Mouse (Mus musculus): ENCODE measurements around the gene Mrgprg.

Gene Mrgprg

DNA sequence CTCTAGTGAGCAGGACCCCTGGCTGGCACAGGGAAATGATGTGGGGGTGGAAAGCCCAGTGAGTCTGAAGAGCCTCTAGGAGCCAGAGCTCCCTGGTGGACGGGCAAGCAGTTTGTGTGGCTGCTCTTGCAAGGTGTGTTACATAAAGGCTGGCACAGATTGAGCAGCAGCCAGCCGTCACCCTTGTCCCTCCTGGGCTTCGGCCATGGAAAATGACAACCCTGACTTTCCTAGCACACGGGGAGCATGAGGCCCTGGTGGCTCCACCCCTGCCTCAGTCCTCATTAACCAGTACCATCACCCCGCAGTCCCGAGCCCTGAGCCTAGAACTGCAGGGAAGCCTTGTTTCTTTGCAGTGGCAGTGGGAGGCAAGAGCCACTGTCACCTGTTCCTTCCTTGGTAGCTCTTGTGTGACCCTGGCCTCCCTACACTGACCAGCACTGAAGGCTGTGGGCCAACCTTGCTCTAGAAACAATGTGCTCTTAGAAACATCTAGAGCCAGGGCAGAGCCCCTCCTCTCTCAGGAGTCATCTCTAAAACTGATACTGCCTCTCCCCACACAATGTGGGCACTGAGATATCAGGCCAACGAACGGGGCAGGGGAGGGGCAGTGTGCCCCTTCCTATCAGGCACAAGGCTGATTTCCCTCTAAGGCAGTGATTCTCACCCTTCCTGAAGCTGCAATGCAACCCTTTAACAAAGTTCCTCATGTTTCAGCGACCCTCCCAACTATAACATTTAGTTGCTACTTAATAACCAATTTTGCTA, 11.3 kb downstream of the Mrgprg start:
- no peak for DNase-seq (ENCODE audit: low read depth)

DNA sequence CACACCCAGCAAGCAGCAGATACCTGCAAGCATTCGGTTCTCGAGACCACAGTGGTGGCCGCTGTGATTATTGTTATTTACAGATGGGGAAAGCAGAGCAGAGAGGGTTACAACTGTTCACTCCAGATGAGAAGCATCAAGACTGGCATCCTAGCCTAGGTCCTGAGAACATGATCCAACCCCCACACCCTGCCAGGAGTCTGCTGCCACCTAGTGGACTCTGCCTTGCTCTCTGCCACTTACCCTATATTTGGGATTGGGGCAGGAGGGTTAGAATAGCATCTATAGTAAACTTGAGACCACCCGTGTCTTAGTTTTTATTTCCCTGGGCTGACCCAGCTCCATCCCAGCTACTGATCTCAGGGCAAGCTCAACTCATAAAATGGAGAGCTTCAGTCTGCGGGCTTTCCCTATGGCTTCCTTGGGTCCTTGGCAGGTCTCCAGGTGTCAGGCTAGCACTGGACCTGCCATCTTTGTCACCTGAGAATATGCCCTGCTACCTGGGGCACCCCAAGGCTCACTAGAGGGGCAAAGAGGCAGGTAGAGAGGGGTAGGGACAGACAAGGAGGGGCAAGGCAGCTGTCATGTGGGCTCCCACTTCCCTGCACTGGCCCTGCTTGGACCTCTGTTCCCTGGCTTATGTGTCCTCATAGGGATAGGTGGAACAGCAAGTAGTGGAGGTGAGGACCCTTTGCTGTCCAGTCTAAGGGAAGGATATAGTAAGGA, 12.6 kb downstream of the Mrgprg start:
- peak; percentile 79 for DNase-seq (ENCODE audit: low read depth)

DNA sequence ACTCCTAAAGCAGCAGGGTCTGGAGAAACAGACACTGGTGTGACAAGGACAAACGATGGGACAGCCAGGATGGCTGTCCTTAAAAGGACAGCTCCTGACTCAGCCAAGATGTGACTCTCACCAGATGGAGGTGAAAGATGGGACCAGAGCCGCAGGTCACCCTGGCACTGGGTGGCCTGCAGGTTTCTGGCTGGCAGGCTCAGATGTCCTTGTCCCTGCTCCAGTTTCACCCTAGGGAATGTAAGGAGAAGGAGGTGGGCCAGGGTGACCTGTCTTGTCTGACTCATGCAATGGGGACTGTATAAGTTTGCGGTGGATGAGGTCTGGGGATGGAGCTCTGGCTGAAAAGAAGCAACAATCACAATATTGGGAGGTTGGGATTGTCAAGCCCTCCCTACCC, 14.2 kb downstream of the Mrgprg start:
- DNase-seq (ENCODE audit: low read depth) = no peak

DNA sequence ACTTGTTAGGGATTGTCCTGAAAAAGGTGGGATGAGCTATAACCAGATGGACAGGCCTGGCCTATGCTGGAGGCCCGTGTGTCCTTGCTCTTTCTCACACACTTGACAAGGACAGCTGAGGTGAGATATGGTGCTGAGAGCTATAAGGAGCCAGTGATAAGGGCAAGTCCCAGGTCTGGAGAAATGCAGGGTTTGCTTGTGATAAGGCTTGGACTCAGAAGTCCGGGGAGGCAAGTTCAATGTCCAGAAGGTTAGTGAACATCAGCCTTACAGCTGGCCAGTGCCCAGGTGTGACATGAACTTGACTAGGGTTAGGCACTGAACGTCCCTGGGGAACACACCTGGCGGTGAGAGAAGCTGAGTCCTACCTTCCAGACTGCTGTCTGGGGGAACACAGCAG, 14.7 kb downstream of the Mrgprg start:
- no peak for DNase-seq (ENCODE audit: low read depth)

DNA sequence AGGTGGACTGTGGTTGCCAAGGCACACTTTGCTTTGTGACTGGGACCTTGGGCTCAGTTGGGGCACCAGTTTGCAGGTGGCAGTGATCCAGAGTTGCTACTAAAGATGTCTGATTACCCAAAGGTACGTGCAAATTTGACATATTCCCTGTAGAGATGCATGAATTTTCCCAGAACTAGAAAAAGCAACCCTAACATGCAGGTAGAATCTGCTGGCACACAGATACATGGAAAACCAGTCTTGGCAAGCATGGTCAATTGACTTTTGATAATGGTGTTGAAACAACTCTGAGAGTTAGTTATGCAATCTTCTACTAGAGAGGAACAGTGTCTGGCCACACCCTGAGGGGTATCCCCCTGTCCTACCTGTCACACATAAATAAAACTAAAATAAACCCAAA, 15.4 kb downstream of the Mrgprg start:
- DNase-seq (ENCODE audit: low read depth) = no peak

DNA sequence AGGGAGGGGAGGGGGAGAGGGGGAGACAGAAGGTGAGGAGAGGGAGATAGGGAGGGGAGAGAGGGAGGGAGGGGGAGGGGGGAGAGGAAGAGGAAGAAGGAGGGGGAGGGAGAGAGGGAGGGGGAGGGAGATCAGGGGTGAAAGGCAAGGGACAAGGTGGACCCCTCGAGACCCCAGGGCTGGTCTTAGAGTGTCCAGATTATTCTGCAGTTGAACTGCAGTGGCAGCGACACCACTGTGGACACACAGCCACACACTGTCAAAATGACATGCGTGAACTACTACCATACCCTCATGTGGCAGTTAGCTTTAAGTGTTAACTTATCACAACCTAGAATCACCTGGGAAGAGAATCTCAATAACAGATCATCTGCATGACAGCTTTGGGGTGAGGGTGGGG, 17.7 kb downstream of the Mrgprg start:
- no peak for DNase-seq (ENCODE audit: low read depth)

DNA sequence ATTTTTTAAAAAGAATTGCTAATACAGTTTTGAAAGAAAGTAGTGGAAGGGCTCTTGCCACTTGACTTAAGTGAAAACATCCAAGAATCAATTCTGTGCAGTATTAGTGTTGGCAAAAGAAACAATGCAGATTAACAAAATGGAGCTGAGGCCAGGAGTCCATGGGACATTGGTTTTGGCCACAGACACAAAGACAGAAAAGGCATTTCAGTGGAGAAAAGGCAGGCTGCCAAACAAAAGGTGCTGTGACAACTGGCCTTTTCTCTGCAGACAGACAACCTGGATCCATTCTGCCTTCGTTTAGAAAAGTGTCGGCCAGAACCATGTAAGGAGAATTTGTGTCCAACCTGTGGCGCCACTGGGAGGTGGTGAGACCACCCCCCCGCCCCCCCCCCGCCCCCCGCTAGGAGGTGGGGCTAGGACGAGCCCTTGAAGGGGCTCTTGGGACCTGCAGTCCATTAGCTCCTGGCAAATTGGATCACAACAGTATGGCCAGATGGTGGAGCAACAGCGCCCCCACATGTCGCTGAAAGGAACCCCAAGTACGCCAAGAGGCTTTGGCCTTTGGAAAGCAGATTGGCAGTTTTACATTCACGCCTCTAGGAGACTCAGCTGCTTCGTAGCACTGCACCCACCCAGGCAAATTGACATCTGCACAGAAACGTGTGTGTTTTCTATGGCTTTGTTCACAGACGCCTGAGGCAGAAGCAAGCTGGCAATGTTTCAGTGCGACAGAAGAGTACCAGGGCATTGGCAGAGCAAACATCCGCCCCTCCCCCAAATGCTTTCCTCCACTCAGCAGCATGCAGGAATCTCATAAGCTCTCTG, 18.5 kb downstream of the Mrgprg start:
- peak; percentile 92 for DNase-seq (ENCODE audit: low read depth)

DNA sequence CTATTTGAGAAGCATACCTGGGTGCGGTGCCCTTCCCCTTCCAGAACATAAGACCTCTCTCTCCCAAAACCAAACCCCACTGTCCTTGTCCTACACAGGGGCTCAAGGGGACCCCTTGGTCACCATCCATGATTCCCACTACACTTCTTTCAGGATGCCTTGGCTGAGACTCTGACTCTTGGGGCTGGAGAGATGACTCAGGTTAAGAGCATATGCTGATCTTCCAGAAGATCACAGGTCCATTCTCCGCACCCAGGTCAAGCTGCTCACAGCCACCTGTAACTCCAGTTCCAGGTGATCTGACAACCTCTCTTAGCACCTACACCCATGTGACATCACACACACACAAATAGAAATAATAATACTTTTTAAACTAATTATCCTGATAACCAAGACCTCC, 26.1 kb downstream of the Mrgprg start:
- DNase-seq (ENCODE audit: low read depth) = peak; percentile 41

DNA sequence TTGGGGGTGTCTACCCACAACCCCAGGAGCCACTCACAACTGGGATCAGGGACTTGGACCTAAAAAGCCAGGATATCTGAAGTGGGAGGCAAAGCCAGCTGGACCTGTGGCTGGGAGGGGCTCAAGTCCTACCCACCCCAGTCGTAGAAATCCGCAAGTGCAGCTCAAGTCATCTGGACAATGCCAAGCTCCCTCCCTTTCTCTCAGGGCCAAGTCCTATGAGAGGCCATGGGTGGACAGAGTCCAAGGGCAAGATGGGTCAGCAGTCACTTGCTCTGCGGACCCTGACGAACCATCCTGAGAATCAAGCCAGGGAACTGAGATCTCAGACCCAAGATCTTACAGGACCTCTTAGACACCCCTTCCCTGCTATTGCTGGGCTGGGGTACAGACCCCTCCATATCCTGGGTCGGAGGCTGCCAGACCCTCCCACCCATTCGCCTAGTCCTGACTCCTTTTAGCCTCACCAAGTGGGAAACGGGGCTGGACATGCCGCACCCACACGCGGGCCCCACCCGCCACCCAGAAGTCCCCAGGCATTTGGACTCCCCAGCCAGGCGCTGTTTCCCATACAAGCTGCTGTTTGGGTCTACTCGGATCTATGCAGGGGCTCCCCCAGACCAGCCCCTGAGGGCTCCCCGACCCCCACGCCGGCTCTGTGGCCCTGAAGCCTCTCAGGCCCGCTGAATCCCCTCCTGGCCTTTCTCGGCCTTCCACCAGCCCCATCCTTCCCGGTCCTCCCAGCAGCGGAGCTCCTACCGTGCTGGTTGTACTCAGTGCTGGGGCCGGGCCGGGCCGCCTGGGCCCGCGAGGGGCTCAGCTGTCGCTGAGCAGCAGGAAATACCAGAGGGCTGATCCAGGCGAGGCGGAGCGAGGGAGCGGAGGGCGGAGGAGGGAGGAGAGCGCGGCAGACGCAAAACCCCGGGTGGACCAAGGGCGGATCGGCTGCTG, 27.0 kb downstream of the Mrgprg start:
- DNase-seq (ENCODE audit: low read depth) = peak; percentile 85

DNA sequence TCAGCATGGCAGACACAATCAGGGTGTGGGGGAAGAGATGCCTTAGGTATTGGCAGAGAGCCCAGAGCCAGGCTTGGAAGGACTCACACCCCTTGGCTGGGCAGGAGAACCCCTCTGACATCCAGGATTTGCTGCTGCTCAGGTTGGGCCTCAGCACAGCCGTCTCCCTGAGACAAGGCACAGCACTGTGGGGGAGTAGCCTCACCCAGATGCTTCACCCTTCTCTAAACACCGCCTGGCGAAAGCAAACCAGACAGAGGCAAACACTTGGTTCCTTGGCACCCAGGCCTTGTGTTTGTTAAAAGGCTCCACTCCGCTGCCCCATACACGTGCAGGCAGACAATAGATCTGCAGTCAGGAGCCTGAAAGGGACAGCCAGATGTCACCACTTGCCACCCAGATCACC, 28.2 kb downstream of the Mrgprg start:
- DNase-seq (ENCODE audit: low read depth) = peak; percentile 42

DNA sequence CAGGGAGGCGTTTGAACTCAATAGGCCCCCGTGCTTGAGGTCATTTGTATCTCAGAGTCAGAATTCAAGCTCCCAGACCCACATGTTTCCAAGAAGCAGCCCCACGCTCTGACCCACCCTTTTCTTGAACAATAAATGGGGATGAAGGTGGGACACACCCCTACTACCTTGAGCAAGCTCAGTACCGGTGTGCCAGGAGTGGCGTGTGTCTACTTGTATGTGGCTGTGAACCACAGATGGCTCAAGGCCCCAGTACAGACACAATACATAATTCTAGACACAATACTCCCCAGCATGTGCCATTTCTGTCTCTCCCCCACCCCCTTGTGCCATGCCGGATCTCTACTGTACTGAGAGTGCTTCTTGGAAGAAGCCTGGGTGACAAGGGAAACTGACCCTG, 28.6 kb downstream of the Mrgprg start:
- DNase-seq (ENCODE audit: low read depth) = no peak

DNA sequence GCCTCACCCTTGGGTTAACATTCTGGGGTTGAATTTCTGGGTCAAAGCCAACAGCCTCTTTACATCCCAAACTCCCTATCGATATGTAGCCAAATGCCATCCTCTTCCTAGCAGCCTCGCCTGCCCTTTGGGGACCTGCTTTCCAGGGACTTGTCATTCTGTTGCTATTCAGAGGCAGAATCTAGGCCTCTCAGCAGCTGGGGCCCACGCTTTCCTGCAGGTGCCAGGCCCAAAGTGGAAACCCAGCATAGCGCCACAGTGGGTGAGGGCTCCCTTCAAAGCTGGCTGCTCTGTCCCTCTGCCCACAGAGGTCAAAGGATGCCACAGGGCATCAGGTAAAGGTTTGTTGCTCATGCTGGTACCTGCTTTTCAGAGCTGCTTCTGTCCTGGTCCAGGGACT, 33.0 kb downstream of the Mrgprg start:
- no peak for DNase-seq (ENCODE audit: low read depth)

DNA sequence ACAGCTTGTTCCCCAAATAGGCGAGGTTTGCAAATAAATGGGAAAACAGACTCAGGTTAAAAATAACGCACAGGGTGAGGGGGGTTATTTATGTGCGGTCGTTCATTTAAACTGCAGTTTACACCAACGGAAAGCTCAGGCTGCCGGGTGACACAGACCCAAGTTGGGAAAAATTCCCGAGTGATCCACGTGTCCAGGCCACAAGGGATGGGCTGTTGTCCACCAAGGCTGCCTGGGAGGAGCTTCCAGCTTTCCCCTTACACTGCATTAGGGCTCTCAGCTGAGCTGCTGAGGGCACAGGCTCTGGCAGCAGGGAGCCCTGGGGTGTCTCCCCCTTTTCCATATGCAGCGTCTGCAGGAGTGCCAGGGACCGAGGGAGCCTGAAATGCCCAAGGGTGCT, 36.9 kb downstream of the Mrgprg start:
- no peak for DNase-seq (ENCODE audit: low read depth)

DNA sequence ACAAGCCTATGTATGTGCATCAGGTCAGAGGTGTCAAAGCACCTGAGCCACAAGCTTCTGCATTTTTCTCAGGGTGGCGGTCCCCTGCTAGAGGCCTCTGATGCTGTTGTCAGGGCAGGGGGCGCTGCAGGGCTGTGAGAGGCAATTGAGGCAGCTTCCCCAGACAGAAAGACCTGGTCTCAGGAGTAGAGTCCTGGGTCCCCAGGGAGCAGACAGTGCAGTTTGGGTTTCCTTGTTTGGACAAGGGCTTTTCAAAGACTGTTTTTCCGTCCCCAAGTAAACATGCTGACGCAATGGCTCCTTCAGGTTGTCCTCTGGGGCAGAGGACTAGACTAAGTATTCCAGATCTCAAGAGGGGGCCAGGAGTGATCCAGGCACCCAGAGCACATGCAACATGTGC, 40.4 kb downstream of the Mrgprg start:
- DNase-seq (ENCODE audit: low read depth) = no peak

DNA sequence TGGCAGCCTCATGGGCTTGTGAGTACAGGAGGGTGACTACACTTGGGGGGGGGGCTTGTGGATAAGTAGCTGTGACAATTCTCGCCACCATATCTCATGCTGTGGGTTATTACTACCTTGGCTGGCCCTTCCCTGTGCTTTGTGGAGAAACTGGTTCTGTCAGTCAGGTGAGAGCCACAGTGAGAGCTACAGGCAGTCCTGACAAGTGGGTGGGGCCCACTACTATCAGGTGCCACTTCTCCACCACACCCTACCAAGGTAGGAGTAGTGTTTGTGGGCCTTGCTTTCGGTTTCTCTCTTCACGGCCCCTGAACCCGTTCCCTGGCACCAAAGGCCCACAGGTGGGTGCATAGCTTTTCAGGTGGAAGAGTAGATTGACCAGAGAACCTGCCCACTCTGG, 43.0 kb downstream of the Mrgprg start:
- DNase-seq (ENCODE audit: low read depth) = no peak

DNA sequence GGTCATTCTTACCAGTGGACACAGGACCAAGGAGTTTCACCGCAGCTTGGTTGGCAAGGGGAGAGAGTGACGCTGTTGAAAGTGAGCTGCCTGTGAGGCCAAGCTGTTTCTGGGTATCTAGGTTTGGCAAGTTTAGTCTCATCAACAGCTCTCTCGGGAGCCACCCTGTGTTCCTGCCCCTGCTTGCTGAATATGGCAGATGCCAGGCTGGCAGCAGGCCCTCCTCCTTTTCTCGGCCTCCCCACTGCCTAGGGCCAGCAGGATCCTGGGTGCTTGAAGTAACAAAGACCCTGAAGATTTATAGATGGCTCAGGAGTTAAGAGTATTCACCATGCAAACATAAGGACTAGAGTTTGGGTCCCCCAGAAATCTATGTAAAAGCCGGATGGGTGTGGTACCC, 44.1 kb downstream of the Mrgprg start:
- DNase-seq (ENCODE audit: low read depth) = no peak

DNA sequence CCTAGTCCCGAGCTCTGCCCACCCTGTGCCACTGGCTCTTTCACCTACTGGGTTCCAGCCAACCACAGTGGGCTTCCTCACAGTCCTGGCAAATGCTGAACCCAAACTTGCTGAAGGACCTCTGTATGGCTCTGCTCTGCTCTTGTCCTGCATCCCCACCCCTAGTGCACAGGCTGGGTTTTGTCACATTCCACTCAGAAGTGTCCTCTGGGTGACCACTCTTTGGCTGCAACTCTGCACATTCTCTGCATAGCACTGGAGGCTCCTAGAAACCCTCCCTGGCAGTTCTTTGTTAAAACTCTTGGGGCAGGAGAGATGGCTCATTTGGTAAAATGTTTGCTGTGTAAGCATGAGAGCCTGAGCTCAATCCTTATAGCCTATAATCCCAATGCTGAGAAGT, 49.0 kb downstream of the Mrgprg start:
- DNase-seq (ENCODE audit: low read depth) = no peak
